Mouse (Mus musculus) cerebellum, adult 2 months (tissue): ENCODE data around the gene Tmem39b.

ENCODE experiments used
- CTCF ChIP-seq: fragments of 200-500 bp; IDR thresholded peaks from 2 replicates; pipeline ENCODE4 v1.5.1; 2011; ENCODE audit warnings: low read depth, mild to moderate bottlenecking, control low read depth, low read length, moderate library complexity, borderline replicate concordance; ENCODE audit not compliant: insufficient read depth
- POLR2A ChIP-seq: fragments of 200-500 bp; IDR thresholded peaks from 2 replicates; pipeline ENCODE4 v1.6.1; 2011; ENCODE audit warnings: low read length, control low read depth, borderline replicate concordance; ENCODE audit not compliant: insufficient read depth

- TF ChIP-seq POLR2A: no peak
- TF ChIP-seq CTCF: no peak
Measured at GRCm38 (mm10) chr4:129683901-129684493, 12.6 kb downstream of the Tmem39b start.
